Mouse (Mus musculus) embryonic facial prominence, embryonic 10.5 days (tissue): ENCODE results near the gene Tradd. TPM values are rescaled to one million over a fixed set of nuclear protein-coding genes. Genes with fewer than 3 reads are reported as not detected.
A peak's percentile ranks its signal among the peaks of the same experiment; 100 is the strongest.

Experiments
- DNase-seq: peaks from one replicate; pipeline ENCODE4 v3.0.0-alpha.2; 2017; ENCODE audit warnings: low spot score
- H3K27ac ChIP-seq: fragments of 300-500 bp; sonication (generic); replicated peaks from 2 replicates; pipeline ENCODE4 v1.5.1; 2016; ENCODE audit warnings: mild to moderate bottlenecking
- H3K27me3 ChIP-seq: fragments of 300-500 bp; sonication (generic); replicated peaks from 2 replicates; pipeline ENCODE4 v1.6.1; 2016; ENCODE audit warnings: low read depth, mild to moderate bottlenecking; ENCODE audit not compliant: poor library complexity, severe bottlenecking
- H3K36me3 ChIP-seq: fragments of 300-500 bp; sonication (generic); replicated peaks from 2 replicates; pipeline ENCODE4 v1.6.1; 2016; ENCODE audit warnings: mild to moderate bottlenecking, moderate library complexity
- H3K4me1 ChIP-seq: fragments of 300-500 bp; sonication (generic); 2 replicates; pipeline ENCODE4 v1.6.1; 2016
- H3K4me3 ChIP-seq: fragments of 300-500 bp; sonication (generic); 2 replicates; pipeline ENCODE4 v1.5.1; 2016; ENCODE audit warnings: mild to moderate bottlenecking, moderate library complexity
- H3K9me3 ChIP-seq: fragments of 300-500 bp; sonication (generic); 2 replicates; pipeline ENCODE4 v1.6.1; 2016; ENCODE audit warnings: mild to moderate bottlenecking
- WGBS: fragments of 180-500 bp; shearing (Covaris S2); methylation state at CpG from one replicate; pipeline ENCODE4 v1.1.7; 2016; 5-methylcytosine and 5-hydroxymethylcytosine counted together
- polyA plus RNA-seq: library from polyadenylated mRNA; unstranded; fragments of >200 nt; fragmentation: Nextera tagmentation; extraction: Ambion mirVana; gene quantifications from 2 replicates; pipeline ENCODE4 v1.2.1, GENCODE M21; 2016

Tradd gene
- polyA plus RNA-seq, result 14.6 and 16.7 TPM in 2 replicates

- Histone ChIP-seq H3K27me3 (peaks cover 100% of the 10 kb centered on the region), H3K27ac (peak within 1 kb of the TSS; percentile 59; the same call in 1 of the 2 replicates), H3K4me3 (peak within 1 kb of the TSS; percentile 76), H3K4me1 (peaks cover 48% of the 10 kb centered on the region), H3K36me3 (no peaks in the 10 kb centered on the region), H3K9me3 (peaks cover 4% of the 10 kb centered on the region)
- 1% methylated on average over 54 of the region's 54 CpGs for WGBS
- DNase-seq, result peak; percentile 83
These were observed at the start of gene Tradd, which contains the start of gene Fbxl8 for GRCm38 (mm10) chr8:105264024-105264982. Gene Tradd, minus strand, starts transcription at chr8:105264609. Gene Fbxl8, plus strand, starts transcription at chr8:105264648.

- H3K27me3 ChIP-seq, result no peaks in the 10 kb centered on the region
- DNase-seq, result no peak
- no peak overlapping the region for H3K4me3 ChIP-seq
- peaks cover 6% of the 10 kb centered on the region for H3K4me1 ChIP-seq
- peaks cover 93% of the 10 kb centered on the region for H3K36me3 ChIP-seq
- no peaks in the 10 kb centered on the region for H3K9me3 ChIP-seq
- 79% methylated on average over 9 of the region's 9 CpGs for WGBS
- H3K27ac ChIP-seq, result 0 out of 2 replicates have a peak overlapping the region, but pooled peaks have one; percentile 25
These were observed 49.4 kb upstream of the Tradd start for GRCm38 (mm10) chr8:105313622-105314402.

- H3K4me1 ChIP-seq, result peaks cover 6% of the 10 kb centered on the region
- no peaks in the 10 kb centered on the region for H3K9me3 ChIP-seq
- peaks cover 93% of the 10 kb centered on the region for H3K36me3 ChIP-seq
- H3K27me3 ChIP-seq, result no peaks in the 10 kb centered on the region
- 90% methylated on average over 8 of the region's 8 CpGs for WGBS
- no peak overlapping the region for H3K27ac ChIP-seq
- no peak overlapping the region for H3K4me3 ChIP-seq
- no peak for DNase-seq
These were observed 48.6 kb upstream of the Tradd start for GRCm38 (mm10) chr8:105312891-105313481.

GRCm38 (mm10) chr8:105311718-105312117, 47.3 kb upstream of the Tradd start:
- H3K27me3 ChIP-seq, result no peaks in the 10 kb centered on the region
- peaks cover 100% of the 10 kb centered on the region for H3K36me3 ChIP-seq
- H3K4me3 ChIP-seq, result no peak overlapping the region
- WGBS, result 80% methylated on average over 1 of the region's 1 CpGs
- H3K4me1 ChIP-seq, result peaks cover 8% of the 10 kb centered on the region
- no peaks in the 10 kb centered on the region for H3K9me3 ChIP-seq
- no peak for DNase-seq
- no peak overlapping the region for H3K27ac ChIP-seq

- Histone ChIP-seq H3K27me3 (no peaks in the 10 kb centered on the region), H3K36me3 (peaks cover 88% of the 10 kb centered on the region), H3K9me3 (no peaks in the 10 kb centered on the region), H3K4me1 (peaks cover 24% of the 10 kb centered on the region), H3K27ac (no peak overlapping the region), H3K4me3 (no peak overlapping the region)
- no peak for DNase-seq
- 87% methylated on average over 8 of the region's 8 CpGs for WGBS
These were observed 45.7 kb upstream of the Tradd start for GRCm38 (mm10) chr8:105310118-105310517.

GRCm38 (mm10) chr8:105309142-105309847, 44.9 kb upstream of the Tradd start:
- no peak for DNase-seq
- WGBS, result 80% methylated on average over 15 of the region's 15 CpGs
- H3K36me3 ChIP-seq, result peaks cover 87% of the 10 kb centered on the region

GRCm38 (mm10) chr8:105308428-105308827, 44.0 kb upstream of the Tradd start:
- H3K9me3 ChIP-seq, result no peaks in the 10 kb centered on the region
- no peak for DNase-seq
- no peaks in the 10 kb centered on the region for H3K27me3 ChIP-seq
- H3K4me3 ChIP-seq, result no peak overlapping the region
- H3K4me1 ChIP-seq, result peaks cover 27% of the 10 kb centered on the region
- H3K36me3 ChIP-seq, result peaks cover 87% of the 10 kb centered on the region
- no peak overlapping the region for H3K27ac ChIP-seq
- WGBS, result 94% methylated on average over 10 of the region's 10 CpGs

More at GRCm38 (mm10) chr8:105309142-105309847, 44.9 kb upstream of the Tradd start:
- Histone ChIP-seq H3K4me1 (peaks cover 32% of the 10 kb centered on the region), H3K27ac (no peak overlapping the region), H3K4me3 (no peak overlapping the region), H3K9me3 (no peaks in the 10 kb centered on the region), H3K27me3 (no peaks in the 10 kb centered on the region)

GRCm38 (mm10) chr8:105307670-105308069, 43.3 kb upstream of the Tradd start:
- 93% methylated on average over 13 of the region's 13 CpGs for WGBS
- no peak overlapping the region for H3K4me3 ChIP-seq
- no peak for DNase-seq
- H3K4me1 ChIP-seq, result peaks cover 27% of the 10 kb centered on the region
- no peaks in the 10 kb centered on the region for H3K9me3 ChIP-seq
- H3K27ac ChIP-seq, result no peak overlapping the region
- H3K36me3 ChIP-seq, result peaks cover 87% of the 10 kb centered on the region
- no peaks in the 10 kb centered on the region for H3K27me3 ChIP-seq

GRCm38 (mm10) chr8:105306146-105306691, 41.8 kb upstream of the Tradd start:
- 55% methylated on average over 5 of the region's 5 CpGs for WGBS
- H3K4me1 ChIP-seq, result peaks cover 27% of the 10 kb centered on the region
- H3K36me3 ChIP-seq, result peaks cover 87% of the 10 kb centered on the region
- peak overlapping the region; percentile 53 for H3K4me3 ChIP-seq
- no peaks in the 10 kb centered on the region for H3K27me3 ChIP-seq
- H3K9me3 ChIP-seq, result no peaks in the 10 kb centered on the region
- peak overlapping the region; percentile 80 for H3K27ac ChIP-seq
- no peak for DNase-seq

GRCm38 (mm10) chr8:105305211-105306145, 41.1 kb upstream of the Tradd start, which contains the start of gene Elmo3:
Gene Elmo3, plus strand, starts transcription at chr8:105305601.
- H3K4me3 ChIP-seq, result peak within 1 kb of the TSS; percentile 53
- peak within 1 kb of the TSS; percentile 80 for H3K27ac ChIP-seq
- H3K36me3 ChIP-seq, result peaks cover 87% of the 10 kb centered on the region

More at GRCm38 (mm10) chr8:105305211-105306145, 41.1 kb upstream of the Tradd start, which contains the start of gene Elmo3:
- 7% methylated on average over 29 of the region's 30 CpGs for WGBS
- DNase-seq, result peak; percentile 74
- Histone ChIP-seq H3K9me3 (no peaks in the 10 kb centered on the region), H3K27me3 (no peaks in the 10 kb centered on the region), H3K4me1 (peaks cover 27% of the 10 kb centered on the region)
